Mouse (Mus musculus) right cerebral cortex, postnatal 25 days (tissue): ENCODE measurements around the gene Pam.

Experiments used
- DNase-seq: peaks from one replicate; pipeline ENCODE4 v3.0.0; 2022

The Pam gene

GRCm38 (mm10) chr1:98095246-98095990 lies at the start of gene Pam:
Pam (minus strand) TSS chr1:98095646.
- DNase-seq = peak; percentile 86

- no peak for DNase-seq
Measured at GRCm38 (mm10) chr1:98144845-98145244, 49.4 kb upstream of the Pam start.

- DNase-seq = no peak
Measured at GRCm38 (mm10) chr1:98131244-98131643, 35.8 kb upstream of the Pam start.

GRCm38 (mm10) chr1:98129561-98130347 lies 34.3 kb upstream of the Pam start:
- no peak for DNase-seq

GRCm38 (mm10) chr1:98129111-98129510 lies 33.7 kb upstream of the Pam start:
- no peak for DNase-seq

GRCm38 (mm10) chr1:98128338-98129096 lies 33.1 kb upstream of the Pam start:
- no peak for DNase-seq

GRCm38 (mm10) chr1:98126268-98126667 lies 30.8 kb upstream of the Pam start:
- DNase-seq = no peak

- no peak for DNase-seq
Measured at GRCm38 (mm10) chr1:98124727-98125126, 29.3 kb upstream of the Pam start.

- DNase-seq = no peak
Measured at GRCm38 (mm10) chr1:98119595-98119994, 24.1 kb upstream of the Pam start.

- DNase-seq = no peak
Measured at GRCm38 (mm10) chr1:98107599-98107998, 12.2 kb upstream of the Pam start.

GRCm38 (mm10) chr1:98099441-98099840 lies 4.0 kb upstream of the Pam start:
- no peak for DNase-seq

GRCm38 (mm10) chr1:98097957-98098729 lies 2.7 kb upstream of the Pam start:
- DNase-seq = no peak

GRCm38 (mm10) chr1:98096396-98096935 lies 1.0 kb upstream of the Pam start:
- no peak for DNase-seq

GRCm38 (mm10) chr1:98095991-98096330 lies 515 bp upstream of the Pam start:
- no peak for DNase-seq

- DNase-seq = no peak
Measured at GRCm38 (mm10) chr1:98094811-98095245, 618 bp downstream of the Pam start.

- DNase-seq = no peak
Measured at GRCm38 (mm10) chr1:98089336-98089975, 6.0 kb downstream of the Pam start.

- DNase-seq = no peak
Measured at GRCm38 (mm10) chr1:98086456-98086855, 9.0 kb downstream of the Pam start.

GRCm38 (mm10) chr1:98084596-98085274 lies 10.7 kb downstream of the Pam start:
- DNase-seq = no peak

- DNase-seq = no peak
Measured at GRCm38 (mm10) chr1:98083508-98083907, 11.9 kb downstream of the Pam start.

GRCm38 (mm10) chr1:98082988-98083387 lies 12.5 kb downstream of the Pam start:
- DNase-seq = no peak

- DNase-seq = no peak
Measured at GRCm38 (mm10) chr1:98080431-98080830, 15.0 kb downstream of the Pam start.
